Mouse (Mus musculus): ENCODE measurements at regions not wholly inside any gene's neighbourhood (a gene's known extent, or its start where the extent isn't known, plus 50 kb on each side); places are given as distances from the start of the nearest gene placed in this dataset.
A peak's percentile ranks its signal among the peaks of the same experiment; 100 is the strongest.

GRCm38 (mm10) chr12:58638260-58638659 lies 369.2 kb upstream of the Clec14a start:
- no peak overlapping the region for H3K9ac ChIP-seq (replicated peaks; ENCODE audit: low read depth)
- no peaks in the 10 kb centered on the region for H3K36me3 ChIP-seq (ENCODE audit: insufficient read depth, low read length)
- no peak for ATAC-seq
- H3K27me3 ChIP-seq (replicated peaks; ENCODE audit: insufficient read depth, low read length), result no peaks in the 10 kb centered on the region
- H3K9me3 ChIP-seq (ENCODE audit: low read length), result no peaks in the 10 kb centered on the region
- 49% methylated on average over 3 of the region's 3 CpGs for WGBS
- H3K4me1 ChIP-seq (ENCODE audit: insufficient read depth, low read depth, low read length), result no peaks in the 10 kb centered on the region
- H3K4me3 ChIP-seq (ENCODE audit: low read depth, low read length), result no peak overlapping the region
- no peak overlapping the region for H3K4me2 ChIP-seq (replicated peaks; ENCODE audit: low read depth, low read length)
- DNase-seq (ENCODE audit: low spot score), result no peak
- no peak for TF ChIP-seq EP300 (IDR thresholded peaks at IDR 0.05)
- TF ChIP-seq CTCF (IDR thresholded peaks at IDR 0.05), result peak; percentile 49
- no peak overlapping the region for H3K27ac ChIP-seq (ENCODE audit: low read length)

- DNase-seq (ENCODE audit: low spot score), result no peak
- no peak overlapping the region for H3K4me3 ChIP-seq (ENCODE audit: low read depth, low read length)
- no peak overlapping the region for H3K27ac ChIP-seq (ENCODE audit: low read length)
- TF ChIP-seq EP300 (IDR thresholded peaks at IDR 0.05) (no peak), CTCF (IDR thresholded peaks at IDR 0.05) (no peak)
- H3K9ac ChIP-seq (replicated peaks; ENCODE audit: low read depth), result no peak overlapping the region
- H3K9me3 ChIP-seq (ENCODE audit: low read length), result no peaks in the 10 kb centered on the region
- H3K27me3 ChIP-seq (replicated peaks; ENCODE audit: insufficient read depth, low read length), result no peaks in the 10 kb centered on the region
- no peak overlapping the region for H3K4me2 ChIP-seq (replicated peaks; ENCODE audit: low read depth, low read length)
- no peaks in the 10 kb centered on the region for H3K4me1 ChIP-seq (ENCODE audit: insufficient read depth, low read depth, low read length)
- no peaks in the 10 kb centered on the region for H3K36me3 ChIP-seq (ENCODE audit: insufficient read depth, low read length)
- 89% methylated on average over 3 of the region's 3 CpGs for WGBS
- no peak for ATAC-seq
Measured at GRCm38 (mm10) chr12:58632529-58632928, 363.4 kb upstream of the Clec14a start.

- no peaks in the 10 kb centered on the region for H3K27me3 ChIP-seq (replicated peaks; ENCODE audit: insufficient read depth, low read length)
- H3K4me3 ChIP-seq (ENCODE audit: low read depth, low read length), result no peak overlapping the region
- no peak for DNase-seq (ENCODE audit: low spot score)
- TF ChIP-seq CTCF (IDR thresholded peaks at IDR 0.05) (no peak), EP300 (IDR thresholded peaks at IDR 0.05) (no peak)
- H3K9me3 ChIP-seq (ENCODE audit: low read length), result no peaks in the 10 kb centered on the region
- no peak overlapping the region for H3K9ac ChIP-seq (replicated peaks; ENCODE audit: low read depth)
- 70% methylated on average over 5 of the region's 5 CpGs for WGBS
- no peak overlapping the region for H3K4me2 ChIP-seq (replicated peaks; ENCODE audit: low read depth, low read length)
- no peak for ATAC-seq
- no peaks in the 10 kb centered on the region for H3K4me1 ChIP-seq (ENCODE audit: insufficient read depth, low read depth, low read length)
- no peaks in the 10 kb centered on the region for H3K36me3 ChIP-seq (ENCODE audit: insufficient read depth, low read length)
- H3K27ac ChIP-seq (ENCODE audit: low read length), result no peak overlapping the region
Measured at GRCm38 (mm10) chr12:58628817-58629216, 359.7 kb upstream of the Clec14a start.

- Histone ChIP-seq H3K4me1 (ENCODE audit: insufficient read depth, low read depth, low read length) (no peaks in the 10 kb centered on the region), H3K36me3 (ENCODE audit: insufficient read depth, low read length) (no peaks in the 10 kb centered on the region), H3K9ac (replicated peaks; ENCODE audit: low read depth) (no peak overlapping the region), H3K9me3 (ENCODE audit: low read length) (no peaks in the 10 kb centered on the region), H3K27me3 (replicated peaks; ENCODE audit: insufficient read depth, low read length) (no peaks in the 10 kb centered on the region), H3K27ac (ENCODE audit: low read length) (no peak overlapping the region), H3K4me3 (ENCODE audit: low read depth, low read length) (no peak overlapping the region), H3K4me2 (replicated peaks; ENCODE audit: low read depth, low read length) (no peak overlapping the region)
- no peak for DNase-seq (ENCODE audit: low spot score)
- no peak for ATAC-seq
- whole genome bisulfite sequencing, result 80% methylated on average over 2 of the region's 2 CpGs
- no peak for TF ChIP-seq EP300 (IDR thresholded peaks at IDR 0.05)
- no peak for TF ChIP-seq CTCF (IDR thresholded peaks at IDR 0.05)
Measured at GRCm38 (mm10) chr12:58625144-58625543, 356.1 kb upstream of the Clec14a start.

GRCm38 (mm10) chr12:58619508-58620310 lies 350.6 kb upstream of the Clec14a start:
- no peaks in the 10 kb centered on the region for H3K4me1 ChIP-seq (ENCODE audit: insufficient read depth, low read depth, low read length)
- H3K36me3 ChIP-seq (ENCODE audit: insufficient read depth, low read length), result no peaks in the 10 kb centered on the region
- TF ChIP-seq CTCF (IDR thresholded peaks at IDR 0.05), result no peak
- TF ChIP-seq EP300 (IDR thresholded peaks at IDR 0.05), result no peak
- DNase-seq (ENCODE audit: low spot score) (no peak), ATAC-seq (no peak)
- H3K9me3 ChIP-seq (ENCODE audit: low read length), result no peaks in the 10 kb centered on the region
- WGBS, result 71% methylated on average over 7 of the region's 7 CpGs
- no peak overlapping the region for H3K9ac ChIP-seq (replicated peaks; ENCODE audit: low read depth)
- H3K27me3 ChIP-seq (replicated peaks; ENCODE audit: insufficient read depth, low read length), result no peaks in the 10 kb centered on the region
- H3K27ac ChIP-seq (ENCODE audit: low read length), result no peak overlapping the region
- H3K4me3 ChIP-seq (ENCODE audit: low read depth, low read length), result no peak overlapping the region
- no peak overlapping the region for H3K4me2 ChIP-seq (replicated peaks; ENCODE audit: low read depth, low read length)

- WGBS, result 87% methylated on average over 9 of the region's 9 CpGs
- H3K9me3 ChIP-seq (ENCODE audit: low read length), result no peaks in the 10 kb centered on the region
- no peak for DNase-seq (ENCODE audit: low spot score)
- no peak overlapping the region for H3K4me2 ChIP-seq (replicated peaks; ENCODE audit: low read depth, low read length)
- H3K9ac ChIP-seq (replicated peaks; ENCODE audit: low read depth), result no peak overlapping the region
- no peaks in the 10 kb centered on the region for H3K36me3 ChIP-seq (ENCODE audit: insufficient read depth, low read length)
- H3K27ac ChIP-seq (ENCODE audit: low read length), result no peak overlapping the region
- H3K4me1 ChIP-seq (ENCODE audit: insufficient read depth, low read depth, low read length), result no peaks in the 10 kb centered on the region
- TF ChIP-seq EP300 (IDR thresholded peaks at IDR 0.05) (no peak), CTCF (IDR thresholded peaks at IDR 0.05) (no peak)
- H3K4me3 ChIP-seq (ENCODE audit: low read depth, low read length), result no peak overlapping the region
- no peak for ATAC-seq
- H3K27me3 ChIP-seq (replicated peaks; ENCODE audit: insufficient read depth, low read length), result no peaks in the 10 kb centered on the region
Measured at GRCm38 (mm10) chr12:58594781-58595180, 325.7 kb upstream of the Clec14a start.
